Mouse (Mus musculus) limb, embryonic 13.5 days (tissue): ENCODE data around the gene Ptcd2. TPM values are rescaled to one million over a fixed set of nuclear protein-coding genes. Genes with fewer than 3 reads are reported as not detected.
"Not testable (repeated sequence)": the region's sequence is repeated elsewhere in the genome, so short reads cannot be mapped to it uniquely, and the experiment has no call there.

Source experiments
- ATAC-seq: fragments of 200-750 bp; cut with Nextera tagmentation; 2 replicates; pipeline ENCODE4 v1.8.0; 2017; ENCODE audit warnings: low read depth, moderate number of reproducible peaks, moderate TSS enrichment; ENCODE audit not compliant: low FRiP score
- H3K27ac ChIP-seq: fragments of 300-500 bp; sonication (generic); 2 replicates; pipeline ENCODE4 v1.5.1; 2015; ENCODE audit warnings: inconsistent platforms, mild to moderate bottlenecking, moderate library complexity
- H3K27me3 ChIP-seq: fragments of 300-500 bp; sonication (generic); 2 replicates; pipeline ENCODE4 v1.6.1; 2015; ENCODE audit warnings: mild to moderate bottlenecking, inconsistent platforms
- H3K36me3 ChIP-seq: fragments of 300-500 bp; sonication (generic); 2 replicates; pipeline ENCODE4 v1.6.1; 2015; ENCODE audit warnings: inconsistent platforms, mild to moderate bottlenecking, moderate library complexity
- H3K4me1 ChIP-seq: fragments of 300-500 bp; sonication (generic); 2 replicates; pipeline ENCODE4 v1.6.1; 2015; ENCODE audit warnings: inconsistent platforms
- H3K4me2 ChIP-seq: fragments of 300-500 bp; sonication (generic); replicated peaks from 2 replicates; pipeline ENCODE4 v1.6.1; 2015; ENCODE audit warnings: inconsistent platforms, mild to moderate bottlenecking, moderate library complexity
- H3K4me3 ChIP-seq: fragments of 300-500 bp; sonication (generic); 2 replicates; pipeline ENCODE4 v1.5.1; 2015; ENCODE audit warnings: moderate library complexity, mild to moderate bottlenecking, inconsistent platforms
- H3K9ac ChIP-seq: fragments of 300-500 bp; sonication (generic); 2 replicates; pipeline ENCODE4 v1.6.1; 2015; ENCODE audit warnings: mild to moderate bottlenecking, inconsistent platforms
- H3K9me3 ChIP-seq: fragments of 300-500 bp; sonication (generic); 2 replicates; pipeline ENCODE4 v1.6.1; 2016; ENCODE audit warnings: inconsistent platforms
- WGBS: fragments of 180-500 bp; shearing (Covaris S2); methylation state at CpG from one replicate; pipeline ENCODE4 v1.1.7; 2015; 5-methylcytosine and 5-hydroxymethylcytosine counted together
- polyA plus RNA-seq: library from polyadenylated mRNA; unstranded; fragments of >200 nt; fragmentation: Nextera tagmentation; extraction: Ambion mirVana; gene quantifications from 2 replicates; pipeline ENCODE4 v1.2.1, GENCODE M21; 2015

The Ptcd2 gene
- polyA plus RNA-seq, 1 experiment from 2014 or later, result 45.8 TPM

DNA sequence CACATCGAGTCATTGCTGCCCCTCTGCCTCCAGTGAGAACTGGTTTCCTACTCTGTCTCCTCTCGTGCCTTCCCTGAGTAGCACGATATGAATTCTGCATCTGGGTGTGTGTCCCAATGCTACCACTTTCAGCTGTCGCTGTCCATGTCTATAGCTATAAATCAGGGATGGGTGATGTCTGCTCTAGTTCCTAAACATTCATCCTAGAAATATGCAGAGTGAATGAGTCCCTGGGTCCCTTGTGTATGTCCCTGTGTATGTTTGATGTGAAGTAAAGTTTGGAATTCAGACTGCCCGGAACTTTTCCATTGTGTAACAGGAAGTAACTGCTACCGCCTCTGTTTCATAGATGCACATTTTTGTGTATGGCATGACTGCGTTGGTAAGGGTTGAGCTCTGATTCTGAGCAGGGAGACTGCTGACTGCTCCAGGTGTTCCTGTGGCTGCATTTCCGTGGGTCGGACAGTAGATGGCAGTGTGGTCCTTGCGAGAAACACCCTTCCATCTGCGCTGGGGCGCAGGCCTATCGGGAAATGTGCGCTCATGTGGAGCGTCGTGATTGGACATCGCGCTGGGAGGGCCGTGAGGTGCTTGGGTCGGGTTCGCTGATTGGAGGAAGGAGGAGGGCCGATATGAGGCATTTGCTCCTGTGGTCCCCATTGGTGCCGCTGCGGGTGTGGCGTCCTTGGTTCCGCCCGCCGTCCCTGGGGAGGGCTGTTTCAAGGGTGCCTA, 8.4 kb upstream of the Ptcd2 start:
- Histone ChIP-seq H3K4me1 (no peaks in the 10 kb centered on the region), H3K9me3 (no peaks in the 10 kb centered on the region), H3K4me3 (peak overlapping the region; percentile 44), H3K9ac (peak overlapping the region; percentile 20; the same call in 1 of the 2 replicates), H3K4me2 (peak overlapping the region; percentile 62), H3K27ac (peak overlapping the region; percentile 49; the same call in 1 of the 2 replicates), H3K27me3 (no peaks in the 10 kb centered on the region), H3K36me3 (peaks cover 32% of the 10 kb centered on the region)
- peak; percentile 100 for ATAC-seq
- 10% methylated on average over 28 of the region's 28 CpGs for WGBS

DNA sequence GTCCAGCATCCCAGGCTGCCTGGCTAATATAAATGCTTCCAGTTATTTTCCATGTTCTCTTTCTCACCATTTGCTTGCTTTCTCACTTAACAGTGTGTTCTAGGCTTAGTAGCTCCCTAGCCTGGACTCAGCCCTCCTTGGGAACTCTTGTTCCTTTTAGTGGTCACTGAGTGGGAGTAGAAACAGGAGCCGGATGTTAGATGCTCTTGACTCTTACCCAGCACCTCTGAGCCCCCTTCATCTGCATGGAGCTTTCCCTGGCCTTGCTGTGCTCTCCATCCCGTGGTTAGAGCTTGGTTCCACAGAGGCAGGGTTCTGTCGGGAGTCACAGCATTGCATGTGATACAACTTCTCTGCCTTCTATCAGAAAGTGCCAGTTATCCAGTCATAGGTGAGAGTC, 7.1 kb upstream of the Ptcd2 start:
- Histone ChIP-seq H3K36me3 (peaks cover 32% of the 10 kb centered on the region), H3K4me1 (no peaks in the 10 kb centered on the region), H3K27ac (no peak overlapping the region), H3K4me2 (no peak overlapping the region), H3K27me3 (no peaks in the 10 kb centered on the region), H3K4me3 (no peak overlapping the region), H3K9me3 (no peaks in the 10 kb centered on the region), H3K9ac (no peak overlapping the region)
- 87% methylated on average over 3 of the region's 3 CpGs for WGBS
- no peak for ATAC-seq

DNA sequence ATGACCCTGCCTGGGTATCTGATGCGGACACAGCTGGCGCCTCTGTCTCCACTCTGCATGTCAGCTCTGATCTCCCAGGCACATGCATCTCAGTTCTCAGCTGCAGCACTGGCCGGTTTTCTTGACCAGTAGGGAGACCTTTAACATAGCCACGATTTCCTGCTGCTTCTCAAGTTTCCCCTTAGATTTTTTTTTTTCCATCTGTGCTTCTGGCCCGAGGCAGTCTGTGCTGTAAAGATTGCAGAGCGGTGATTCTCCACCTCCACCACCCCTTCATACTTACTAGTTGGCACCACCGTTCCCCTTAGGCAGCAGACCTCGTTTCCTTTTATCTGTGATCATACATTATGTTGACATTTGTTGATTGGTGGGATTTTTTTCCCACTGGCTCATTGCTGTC, 6.7 kb upstream of the Ptcd2 start:
- WGBS, result 53% methylated on average over 8 of the region's 8 CpGs
- H3K4me3 ChIP-seq, result no peak overlapping the region

DNA sequence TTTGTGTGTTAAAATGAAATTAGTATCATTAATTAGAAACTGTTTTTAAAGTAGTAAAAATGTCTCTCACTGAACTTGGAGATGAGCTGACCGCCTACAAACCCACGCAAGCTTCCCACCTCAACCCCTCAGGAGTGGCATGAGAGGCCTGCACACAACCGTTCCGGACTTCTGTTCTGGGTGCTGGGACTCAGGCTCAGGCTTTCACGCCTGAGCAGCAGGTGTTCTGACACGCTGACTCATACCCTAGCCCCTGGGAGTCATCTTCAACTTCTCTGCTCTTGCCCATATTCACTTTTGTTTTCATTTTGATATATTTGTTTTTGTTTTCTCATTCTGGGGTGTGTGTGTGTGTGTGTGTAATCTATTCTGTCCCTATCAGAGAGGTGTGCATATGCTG, 5.5 kb upstream of the Ptcd2 start:
- Histone ChIP-seq H3K4me1 (peaks cover 8% of the 10 kb centered on the region), H3K4me2 (no peak overlapping the region), H3K4me3 (no peak overlapping the region), H3K27ac (no peak overlapping the region), H3K27me3 (no peaks in the 10 kb centered on the region), H3K9me3 (no peaks in the 10 kb centered on the region), H3K9ac (no peak overlapping the region), H3K36me3 (peaks cover 27% of the 10 kb centered on the region)
- 88% methylated on average over 6 of the region's 6 CpGs for WGBS
- no peak for ATAC-seq

More for the DNA sequence above, 6.7 kb upstream of the Ptcd2 start:
- ATAC-seq, result no peak
- Histone ChIP-seq H3K27ac (no peak overlapping the region), H3K9me3 (no peaks in the 10 kb centered on the region), H3K9ac (no peak overlapping the region), H3K4me1 (no peaks in the 10 kb centered on the region), H3K36me3 (peaks cover 30% of the 10 kb centered on the region), H3K4me2 (no peak overlapping the region), H3K27me3 (no peaks in the 10 kb centered on the region)

DNA sequence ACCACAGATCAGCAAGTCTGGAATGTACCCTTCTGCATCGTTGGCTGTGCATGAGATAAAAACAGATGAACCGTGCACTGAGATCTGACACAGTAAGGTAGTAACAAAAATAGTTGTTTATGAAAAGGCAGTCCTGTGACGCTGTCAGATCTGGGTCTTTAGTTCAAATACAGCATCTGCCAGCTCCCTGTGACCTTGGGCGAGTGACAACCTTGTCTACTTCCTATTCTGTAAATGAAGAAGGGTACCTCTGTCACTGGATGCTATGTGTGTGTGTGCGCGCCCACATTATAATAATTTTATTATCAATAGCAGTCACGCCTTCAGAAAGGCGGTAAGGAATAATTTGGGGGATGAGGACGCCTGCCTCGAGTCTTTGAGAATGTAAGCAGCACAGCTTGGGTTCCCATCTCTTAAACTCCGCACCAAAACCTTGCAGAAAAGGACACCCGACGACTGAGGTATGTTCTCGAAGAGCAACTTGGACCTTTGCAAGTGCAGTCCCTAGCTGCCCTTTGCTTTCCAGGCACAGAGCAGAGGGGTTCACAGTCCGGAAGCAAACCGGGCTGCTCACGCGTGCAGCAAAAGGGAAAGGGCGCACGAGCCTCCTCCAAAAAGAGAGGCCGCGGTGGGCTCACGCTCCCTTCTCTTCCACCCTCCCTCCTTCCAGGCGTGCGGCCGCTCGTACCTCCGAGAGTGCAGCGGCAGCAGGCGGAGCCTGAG, 468 bp downstream of the Ptcd2 start:
- 2% methylated on average over 30 of the region's 30 CpGs for WGBS
- Histone ChIP-seq H3K9me3 (no peaks in the 10 kb centered on the region), H3K4me1 (peaks cover 13% of the 10 kb centered on the region), H3K4me3 (peak overlapping the region; percentile 78), H3K9ac (peak overlapping the region; percentile 88), H3K4me2 (peak overlapping the region; percentile 79), H3K27me3 (no peaks in the 10 kb centered on the region), H3K27ac (peak overlapping the region; percentile 86), H3K36me3 (peaks cover 46% of the 10 kb centered on the region)
- ATAC-seq, result peak; percentile 76

DNA sequence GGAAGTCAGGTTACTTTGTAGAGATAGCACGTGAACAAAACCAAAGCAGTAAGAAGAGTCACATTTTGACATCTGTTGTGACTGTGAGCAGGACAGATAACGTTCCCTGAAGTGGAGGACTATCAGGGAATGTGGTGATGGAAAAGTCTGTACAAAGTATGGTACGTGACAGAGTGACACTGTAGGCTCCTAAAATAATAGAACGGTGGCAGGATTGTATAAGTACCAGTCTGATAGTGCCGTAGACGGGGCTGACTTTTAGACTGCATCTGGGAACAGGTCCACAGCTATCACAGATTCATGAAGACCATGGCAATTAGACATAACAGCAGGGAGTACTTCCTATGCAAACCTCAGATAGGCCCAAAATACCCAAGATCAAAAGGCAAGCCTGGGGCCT, 3.0 kb downstream of the Ptcd2 start:
- Histone ChIP-seq H3K27ac (no peak overlapping the region), H3K4me3 (no peak overlapping the region), H3K4me1 (peaks cover 23% of the 10 kb centered on the region), H3K9me3 (no peaks in the 10 kb centered on the region), H3K9ac (no peak overlapping the region), H3K27me3 (no peaks in the 10 kb centered on the region), H3K36me3 (peaks cover 55% of the 10 kb centered on the region), H3K4me2 (no peak overlapping the region)
- WGBS, result 93% methylated on average over 6 of the region's 6 CpGs
- no peak for ATAC-seq

DNA sequence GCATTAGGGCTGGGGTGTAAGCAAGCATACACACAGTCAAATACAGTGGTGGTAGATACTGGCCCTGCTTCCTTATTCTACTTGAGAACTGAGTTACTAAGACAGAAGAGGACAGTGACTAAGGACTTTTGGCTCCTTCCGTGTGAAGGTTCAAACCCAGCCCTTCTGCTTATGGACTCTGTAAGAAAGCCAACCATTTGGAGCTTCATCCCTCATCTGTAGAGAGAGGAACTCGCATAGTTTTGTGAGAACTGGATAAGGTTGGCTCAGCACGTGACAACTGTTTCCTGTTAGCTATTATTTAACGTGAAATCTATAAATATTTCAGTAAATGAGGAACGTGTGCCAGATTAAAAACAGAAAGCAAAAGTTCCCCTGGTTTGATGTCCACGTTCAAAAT, 7.0 kb downstream of the Ptcd2 start:
- H3K9ac ChIP-seq, result no peak overlapping the region
- ATAC-seq, result no peak
- no peaks in the 10 kb centered on the region for H3K27me3 ChIP-seq
- no peak overlapping the region for H3K27ac ChIP-seq
- WGBS, result 49% methylated on average over 6 of the region's 6 CpGs
- H3K36me3 ChIP-seq, result peaks cover 85% of the 10 kb centered on the region
- no peak overlapping the region for H3K4me2 ChIP-seq
- H3K4me3 ChIP-seq, result no peak overlapping the region
- no peaks in the 10 kb centered on the region for H3K9me3 ChIP-seq
- peaks cover 9% of the 10 kb centered on the region for H3K4me1 ChIP-seq

DNA sequence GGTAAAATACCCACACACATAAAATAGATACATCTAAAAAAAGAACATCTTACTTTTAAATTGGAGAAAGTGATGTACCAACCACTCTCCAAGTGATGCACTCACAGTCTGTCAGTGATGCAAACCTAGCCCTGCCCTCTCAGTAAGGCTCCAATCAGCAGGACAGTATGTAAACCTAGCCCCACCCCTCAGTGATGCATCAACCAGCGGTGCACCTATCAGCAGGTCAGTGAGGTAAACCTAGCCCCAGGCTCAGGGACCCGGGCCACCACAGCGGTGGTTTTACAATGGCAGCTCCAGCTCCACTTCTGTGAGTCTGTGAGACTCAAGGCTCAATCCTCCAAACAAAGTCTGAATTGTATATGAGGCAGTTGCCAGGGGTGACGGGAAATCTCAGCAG, 13.2 kb downstream of the Ptcd2 start:
- H3K4me3 ChIP-seq, result no peak overlapping the region
- H3K4me1 ChIP-seq, result no peaks in the 10 kb centered on the region
- peaks cover 91% of the 10 kb centered on the region for H3K36me3 ChIP-seq
- 63% methylated on average over 4 of the region's 4 CpGs for WGBS
- ATAC-seq, result no peak
- H3K9ac ChIP-seq, result no peak overlapping the region
- no peak overlapping the region for H3K27ac ChIP-seq
- no peak overlapping the region for H3K4me2 ChIP-seq
- H3K9me3 ChIP-seq, result no peaks in the 10 kb centered on the region
- H3K27me3 ChIP-seq, result no peaks in the 10 kb centered on the region

DNA sequence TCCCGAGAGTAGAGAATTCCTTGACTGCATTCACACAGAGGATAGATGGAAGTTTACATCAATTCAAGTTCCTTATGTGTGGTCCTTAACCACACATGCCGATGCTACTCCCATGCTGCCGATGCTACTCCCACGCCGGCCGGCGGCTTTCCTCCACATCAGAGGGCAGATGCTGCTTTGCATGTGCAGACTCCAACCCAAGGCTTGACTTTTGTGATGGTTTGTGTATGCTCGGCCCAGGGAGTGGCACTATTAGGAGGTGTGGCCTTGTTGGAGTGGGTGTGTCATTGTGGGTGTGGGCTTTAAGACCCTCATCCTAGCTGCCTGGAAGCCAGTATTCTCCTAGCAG, 20.2 kb downstream of the Ptcd2 start:
- not testable (repeated sequence) for H3K9me3 ChIP-seq, H3K4me1 ChIP-seq, H3K27ac ChIP-seq, H3K9ac ChIP-seq, ATAC-seq, H3K4me2 ChIP-seq, H3K4me3 ChIP-seq, H3K27me3 ChIP-seq
- 92% methylated on average over 8 of the region's 8 CpGs for WGBS
- peaks cover 84% of the 10 kb centered on the region for H3K36me3 ChIP-seq

DNA sequence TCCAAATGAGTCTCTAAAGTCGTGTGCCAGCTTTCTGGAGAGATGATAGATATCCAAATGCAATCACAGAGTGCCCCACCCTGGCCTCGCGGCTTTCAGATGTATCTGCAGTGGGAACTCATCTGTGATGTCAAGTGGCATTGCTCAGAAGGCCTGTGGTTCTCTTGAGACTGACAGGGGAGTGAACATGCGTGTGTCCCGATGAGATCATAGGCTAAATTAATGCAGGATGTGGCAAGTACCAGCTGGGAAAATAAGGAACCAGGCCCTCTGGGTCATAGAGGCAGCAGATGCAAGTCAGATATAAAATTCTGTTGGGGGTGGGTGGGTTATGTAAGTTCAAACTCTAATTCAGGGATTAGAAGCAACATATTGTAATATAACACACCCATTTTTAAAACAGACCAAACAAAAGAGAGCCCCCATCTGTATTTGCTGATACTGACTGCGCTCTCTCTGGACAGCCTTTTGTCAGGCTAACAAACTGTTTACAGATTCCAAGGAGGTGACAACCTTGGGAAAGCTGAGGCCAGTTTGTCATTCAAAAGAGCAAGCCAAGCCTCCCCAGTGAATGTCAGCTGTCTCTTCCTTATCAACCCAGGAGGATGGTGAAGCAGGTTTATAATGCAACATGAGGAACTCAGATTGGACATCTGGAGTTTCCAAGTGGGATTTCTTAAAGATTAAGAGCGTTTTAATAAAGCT, 20.7 kb downstream of the Ptcd2 start:
- ATAC-seq, result no peak
- no peak overlapping the region for H3K9ac ChIP-seq
- no peaks in the 10 kb centered on the region for H3K27me3 ChIP-seq
- H3K27ac ChIP-seq, result no peak overlapping the region
- 80% methylated on average over 7 of the region's 7 CpGs for WGBS
- H3K9me3 ChIP-seq, result no peaks in the 10 kb centered on the region
- no peak overlapping the region for H3K4me2 ChIP-seq
- H3K4me1 ChIP-seq, result no peaks in the 10 kb centered on the region
- H3K4me3 ChIP-seq, result no peak overlapping the region
- H3K36me3 ChIP-seq, result peaks cover 83% of the 10 kb centered on the region

DNA sequence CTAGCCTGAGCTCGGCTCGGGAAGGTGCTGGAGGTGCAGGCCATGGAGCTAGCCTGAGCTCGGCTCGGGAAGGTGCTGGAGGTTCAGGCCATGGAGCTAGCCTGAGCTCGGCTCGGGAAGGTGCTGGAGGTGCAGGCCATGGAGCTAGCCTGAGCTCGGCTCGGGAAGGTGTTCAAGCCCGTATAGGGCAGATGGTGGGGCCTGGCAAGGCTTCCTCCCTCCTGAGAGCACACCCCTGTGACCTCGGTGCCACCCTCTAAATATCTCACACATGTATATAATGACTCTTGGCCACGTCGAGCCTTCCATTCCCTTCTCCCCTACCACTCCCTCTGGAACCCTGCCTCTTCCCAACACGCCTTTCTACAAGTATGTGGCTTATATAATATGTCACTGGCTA, 21.6 kb downstream of the Ptcd2 start:
- ATAC-seq, H3K9me3 ChIP-seq, H3K27ac ChIP-seq, H3K4me2 ChIP-seq, H3K9ac ChIP-seq, H3K27me3 ChIP-seq, H3K4me1 ChIP-seq, H3K4me3 ChIP-seq: not testable (repeated sequence)
- 92% methylated on average over 11 of the region's 13 CpGs for WGBS
- H3K36me3 ChIP-seq, result peaks cover 74% of the 10 kb centered on the region

DNA sequence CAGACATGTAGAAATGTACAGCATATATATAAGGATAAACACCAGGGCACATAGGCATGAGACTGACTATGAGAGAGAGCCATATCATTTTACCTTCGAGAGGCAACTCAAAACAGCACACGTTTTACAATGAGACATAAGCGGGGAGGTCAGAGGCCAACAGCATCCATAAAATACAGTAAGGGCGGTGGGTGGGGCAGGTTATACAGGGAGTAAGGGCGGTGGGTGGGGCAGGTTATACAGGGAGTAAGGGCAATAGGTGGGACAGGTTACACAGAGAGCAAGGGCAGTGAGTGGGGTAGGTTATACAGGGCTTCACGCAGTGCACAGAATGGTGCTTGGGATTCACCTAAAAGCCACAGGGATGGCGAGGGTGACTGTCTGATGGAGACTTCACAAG, 24.1 kb downstream of the Ptcd2 start:
- no peaks in the 10 kb centered on the region for H3K9me3 ChIP-seq
- no peak for ATAC-seq
- H3K4me3 ChIP-seq, result no peak overlapping the region
- H3K4me2 ChIP-seq, result no peak overlapping the region
- peaks cover 50% of the 10 kb centered on the region for H3K36me3 ChIP-seq
- H3K9ac ChIP-seq, result no peak overlapping the region
- H3K27me3 ChIP-seq, result no peaks in the 10 kb centered on the region
- H3K4me1 ChIP-seq, result no peaks in the 10 kb centered on the region
- 87% methylated on average over 7 of the region's 7 CpGs for WGBS
- no peak overlapping the region for H3K27ac ChIP-seq
